Mouse (Mus musculus): ENCODE measurements around the gene Vav2.

- TF ChIP-seq CTCF (IDR thresholded peaks at IDR 0.05; ENCODE audit: low read depth) (no peak), EP300 (IDR thresholded peaks at IDR 0.05; ENCODE audit: low read depth) (no peak)
Measured at GRCm38 (mm10) chr2:27446812-27447211, 20.0 kb upstream of the Vav2 start.
